8 mouse cellular contexts compared by ENCODE assay signal in genomic region chr8:78508719-78509272, GRCm38 (mm10). TPM values are rescaled to one million over a fixed set of nuclear protein-coding genes. Genes with fewer than 3 reads are reported as not detected.
DNase-seq lines count a peak whose midpoint lies in the region; ATAC-seq and TF ChIP-seq lines count a peak whose summit lies in the region.

TSS of gene Rbmxl1 (minus strand) at chr8:78508898.

- DNase-seq in B cell, adult 2 months, result peak; percentile 92 to 93
- DNase-seq in brain, adult 2 months (ENCODE audit: low read depth, low spot score), result peak; percentile 95
- DNase-seq in kidney, postnatal 0 days (ENCODE audit: low spot score), result peak; percentile 90
- DNase-seq in liver, embryonic 11.5 days (ENCODE audit: low spot score), result peak; percentile 92
- DNase-seq in naive thymus-derived CD4-positive, alpha-beta T cell, adult 2 months (ENCODE audit: low read depth), result peak; percentile 95

- H3K36me3 ChIP-seq in heart, embryonic 12.5 days, result peaks cover 22% of the 10 kb centered on the region
- H3K36me3 ChIP-seq in kidney, postnatal 0 days (ENCODE audit: insufficient read depth, low read length), result 0 out of 2 replicates have a peak, but pooled peaks cover 8% of the 10 kb centered on the region
- peaks cover 16% of the 10 kb centered on the region; the same call in 1 of the 2 replicates for H3K36me3 ChIP-seq in liver, embryonic 11.5 days (ENCODE audit: control insufficient read depth, insufficient read depth, low read length)
- H3K36me3 ChIP-seq in stomach, embryonic 14.5 days (ENCODE audit: control insufficient read depth, insufficient read depth, low read length), result peaks cover 16% of the 10 kb centered on the region

- no peaks in the 10 kb centered on the region for H3K27me3 ChIP-seq in heart, embryonic 12.5 days (replicated peaks)
- no peaks in the 10 kb centered on the region for H3K27me3 ChIP-seq in kidney, postnatal 0 days (ENCODE audit: insufficient read depth, low read length)
- no peaks in the 10 kb centered on the region for H3K27me3 ChIP-seq in liver, embryonic 11.5 days (replicated peaks; ENCODE audit: control insufficient read depth, insufficient read depth, low read length)
- H3K27me3 ChIP-seq in stomach, embryonic 14.5 days (ENCODE audit: control insufficient read depth, insufficient read depth, low read length), result no peaks in the 10 kb centered on the region

- H3K9ac ChIP-seq in heart, embryonic 12.5 days, result peak within 1 kb of the TSS; percentile 98
- H3K9ac ChIP-seq in kidney, postnatal 0 days (ENCODE audit: low read depth, low read length), result peak within 1 kb of the TSS; percentile 99
- H3K9ac ChIP-seq in liver, embryonic 11.5 days (ENCODE audit: low read depth, low read length), result peak within 1 kb of the TSS; percentile 99
- peak within 1 kb of the TSS; percentile 99 for H3K9ac ChIP-seq in stomach, embryonic 14.5 days (replicated peaks; ENCODE audit: low read depth, low read length)

- ATAC-seq in erythroblast, adult 5-6 weeks (replicated peaks; ENCODE audit: low FRiP score, poor library complexity, severe bottlenecking), result peak; percentile 83
- ATAC-seq in heart, embryonic 12.5 days (ENCODE audit: insufficient number of reproducible peaks, low FRiP score), result peak; percentile 89
- peak; percentile 87 for ATAC-seq in kidney, postnatal 0 days (replicated peaks; ENCODE audit: low FRiP score, low read depth)
- peak; percentile 85 for ATAC-seq in liver, embryonic 11.5 days (replicated peaks; ENCODE audit: low FRiP score)
- ATAC-seq in stomach, embryonic 14.5 days (ENCODE audit: insufficient number of reproducible peaks, insufficient read depth, low FRiP score, low read depth), result peak; percentile 87

- no peaks in the 10 kb centered on the region for H3K9me3 ChIP-seq in heart, embryonic 12.5 days (replicated peaks)
- no peaks in the 10 kb centered on the region for H3K9me3 ChIP-seq in kidney, postnatal 0 days (replicated peaks; ENCODE audit: low read length)
- no peaks in the 10 kb centered on the region for H3K9me3 ChIP-seq in liver, embryonic 11.5 days (ENCODE audit: control insufficient read depth, low read length)
- peaks cover 4% of the 10 kb centered on the region; the same call in 1 of the 2 replicates for H3K9me3 ChIP-seq in stomach, embryonic 14.5 days (ENCODE audit: control insufficient read depth, low read depth, low read length)

- H3K4me2 ChIP-seq in heart, embryonic 12.5 days, result peak within 1 kb of the TSS; percentile 92
- peak within 1 kb of the TSS; percentile 96 for H3K4me2 ChIP-seq in kidney, postnatal 0 days (ENCODE audit: low read length)
- H3K4me2 ChIP-seq in liver, embryonic 11.5 days, result peak within 1 kb of the TSS; percentile 90
- peak within 1 kb of the TSS; percentile 82 for H3K4me2 ChIP-seq in stomach, embryonic 14.5 days (replicated peaks; ENCODE audit: low read depth, low read length)

- peaks cover 10% of the 10 kb centered on the region for H3K4me1 ChIP-seq in heart, embryonic 12.5 days (replicated peaks)
- H3K4me1 ChIP-seq in kidney, postnatal 0 days (replicated peaks; ENCODE audit: insufficient read depth, low read length), result no peaks in the 10 kb centered on the region
- H3K4me1 ChIP-seq in liver, embryonic 11.5 days (replicated peaks; ENCODE audit: control insufficient read depth, insufficient read depth, low read length), result peaks cover 2% of the 10 kb centered on the region; the same call in 1 of the 2 replicates
- peaks cover 5% of the 10 kb centered on the region; the same call in 1 of the 2 replicates for H3K4me1 ChIP-seq in stomach, embryonic 14.5 days (ENCODE audit: control insufficient read depth, insufficient read depth, low read length)

- WGBS in heart, embryonic 12.5 days, result under 1% methylated on average over 65 of the region's 70 CpGs
- WGBS in kidney, postnatal 0 days, result under 1% methylated on average over 68 of the region's 70 CpGs
- WGBS in liver, embryonic 11.5 days, result under 1% methylated on average over 68 of the region's 70 CpGs
- under 1% methylated on average over 62 of the region's 70 CpGs for WGBS in stomach, embryonic 14.5 days

- H3K4me3 ChIP-seq in heart, embryonic 12.5 days, result peak within 1 kb of the TSS; percentile 86
- peak within 1 kb of the TSS; percentile 97 for H3K4me3 ChIP-seq in kidney, postnatal 0 days (replicated peaks; ENCODE audit: low read depth, low read length)
- peak within 1 kb of the TSS; percentile 92 for H3K4me3 ChIP-seq in liver, embryonic 11.5 days (ENCODE audit: low read depth, low read length)
- H3K4me3 ChIP-seq in stomach, embryonic 14.5 days (ENCODE audit: low read depth, low read length), result peak within 1 kb of the TSS; percentile 69

- TF ChIP-seq CTCF in kidney, postnatal 0 days (IDR thresholded peaks at IDR 0.05; ENCODE audit: low read depth), result no peak

- H3K27ac ChIP-seq in heart, embryonic 12.5 days (ENCODE audit: poor library complexity, severe bottlenecking), result peak within 1 kb of the TSS; percentile 96
- peak within 1 kb of the TSS; percentile 95 for H3K27ac ChIP-seq in kidney, postnatal 0 days
- peak within 1 kb of the TSS; percentile 95 for H3K27ac ChIP-seq in liver, embryonic 11.5 days (ENCODE audit: low read depth, low read length)
- H3K27ac ChIP-seq in stomach, embryonic 14.5 days (ENCODE audit: low read length), result peak within 1 kb of the TSS; percentile 93

RNA-seq across cellular contexts. Expression of gene Rbmxl1, which starts in this region (rescaled TPM):
- 35.9 and 41.6 TPM in 2 replicates for total RNA-seq in erythroblast, adult 5-6 weeks (2015; ENCODE audit: low replicate concordance)
- 24.5 and 41.0 TPM in 2 replicates for total RNA-seq in erythroblast, adult 5-6 weeks (2017; ENCODE audit: low replicate concordance)
- 164 and 175 TPM in 2 replicates for polyA plus RNA-seq in heart, embryonic 12.5 days (2016; fragmentation: Nextera tagmentation; extraction: Ambion mirVana)
- polyA plus RNA-seq in kidney, postnatal 0 days (2015; fragmentation: Nextera tagmentation; extraction: Ambion mirVana), result 150 and 163 TPM in 2 replicates
- polyA plus RNA-seq in liver, embryonic 11.5 days (2014; fragmentation: Nextera tagmentation; extraction: Ambion mirVana), result 274 and 287 TPM in 2 replicates
- polyA plus RNA-seq in stomach, embryonic 14.5 days (2014; fragmentation: Nextera tagmentation; extraction: Ambion mirVana), result 235 and 239 TPM in 2 replicates

Comparison
In these comparisons a context has a peak if more than half of its experiments do, and no peak if none do; other contexts are left out.
1. Peak in every context shown above with its lines: DNase-seq, ATAC-seq, H3K4me3 ChIP-seq and H3K27ac ChIP-seq.